Mouse (Mus musculus): ENCODE results near the gene Adamtsl5.

- TF ChIP-seq CTCF (IDR thresholded peaks at IDR 0.05; ENCODE audit: low read depth): no peak
- TF ChIP-seq EP300 (optimal IDR thresholded peaks at IDR 0.05): no peak
These were observed 769 bp upstream of the Adamtsl5 start for GRCm38 (mm10) chr10:80348981-80349380.
